Mouse (Mus musculus): ENCODE measurements around the gene Nol3. TPM values are rescaled to one million over a fixed set of nuclear protein-coding genes. Genes with fewer than 3 reads are reported as not detected.

The Nol3 gene
- polyA plus RNA-seq, 1 experiment from 2014 or later: 3.0 TPM

GRCm38 (mm10) chr8:105281821-105282220 is 5.9 kb downstream of the Nol3 start:
- DNase-seq (no peak), ATAC-seq (ENCODE audit: low FRiP score, low TSS enrichment) (no peak)
- H3K4me3 ChIP-seq (replicated peaks; ENCODE audit: low read depth, low read length): no peak overlapping the region
- H3K9me3 ChIP-seq (ENCODE audit: control insufficient read depth, low read length): no peaks in the 10 kb centered on the region
- H3K27me3 ChIP-seq (ENCODE audit: control insufficient read depth, insufficient read depth, low read length): peaks cover 31% of the 10 kb centered on the region
- H3K4me1 ChIP-seq (ENCODE audit: control insufficient read depth, insufficient read depth, low read length): peaks cover 22% of the 10 kb centered on the region
- no peak overlapping the region for H3K9ac ChIP-seq (replicated peaks; ENCODE audit: low read length)
- no peak overlapping the region for H3K27ac ChIP-seq (replicated peaks; ENCODE audit: low read depth, low read length)
- H3K36me3 ChIP-seq (ENCODE audit: control insufficient read depth, insufficient read depth, low read length): peaks cover 53% of the 10 kb centered on the region
- no peak overlapping the region for H3K4me2 ChIP-seq (ENCODE audit: low read length)
- 90% methylated on average over 12 of the region's 12 CpGs for WGBS

DNA sequence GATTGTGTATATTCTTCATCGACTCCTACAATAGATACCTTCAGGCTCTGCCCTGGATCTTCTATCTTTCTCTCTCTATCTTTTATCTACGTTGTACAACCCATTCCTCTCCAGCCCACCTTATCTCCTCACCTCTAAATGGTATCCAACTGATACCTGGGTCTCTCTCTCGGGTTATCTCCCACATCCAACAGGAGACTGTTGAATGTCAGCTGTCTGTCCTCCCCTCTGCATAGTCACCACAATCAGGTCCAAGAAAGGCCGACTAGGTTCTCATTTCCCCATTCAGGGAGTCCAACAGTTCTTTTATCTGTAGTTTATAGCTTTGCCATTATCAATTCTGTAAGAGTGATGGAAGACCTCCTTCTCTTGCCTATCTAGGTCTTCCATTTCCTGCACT is 6.3 kb downstream of the Nol3 start:
- H3K27me3 ChIP-seq (ENCODE audit: control insufficient read depth, insufficient read depth, low read length): peaks cover 27% of the 10 kb centered on the region
- no peak for DNase-seq
- H3K9ac ChIP-seq (replicated peaks; ENCODE audit: low read length): no peak overlapping the region
- no peaks in the 10 kb centered on the region for H3K9me3 ChIP-seq (ENCODE audit: control insufficient read depth, low read length)
- peaks cover 26% of the 10 kb centered on the region for H3K4me1 ChIP-seq (ENCODE audit: control insufficient read depth, insufficient read depth, low read length)
- WGBS: 91% methylated on average over 4 of the region's 4 CpGs
- ATAC-seq (ENCODE audit: low FRiP score, low TSS enrichment): no peak
- peaks cover 53% of the 10 kb centered on the region for H3K36me3 ChIP-seq (ENCODE audit: control insufficient read depth, insufficient read depth, low read length)
- no peak overlapping the region for H3K27ac ChIP-seq (replicated peaks; ENCODE audit: low read depth, low read length)
- H3K4me3 ChIP-seq (replicated peaks; ENCODE audit: low read depth, low read length): no peak overlapping the region
- no peak overlapping the region for H3K4me2 ChIP-seq (ENCODE audit: low read length)

- no peaks in the 10 kb centered on the region for H3K9me3 ChIP-seq (ENCODE audit: control insufficient read depth, low read length)
- no peak for ATAC-seq (ENCODE audit: low FRiP score, low TSS enrichment)
- WGBS: 24% methylated on average over 23 of the region's 23 CpGs
- no peak overlapping the region for H3K4me3 ChIP-seq (replicated peaks; ENCODE audit: low read depth, low read length)
- H3K4me2 ChIP-seq (ENCODE audit: low read length): no peak overlapping the region
- no peak overlapping the region for H3K9ac ChIP-seq (replicated peaks; ENCODE audit: low read length)
- H3K4me1 ChIP-seq (ENCODE audit: control insufficient read depth, insufficient read depth, low read length): peaks cover 34% of the 10 kb centered on the region
- H3K27me3 ChIP-seq (ENCODE audit: control insufficient read depth, insufficient read depth, low read length): peaks cover 19% of the 10 kb centered on the region; the same call in 1 of the 2 replicates
- peaks cover 53% of the 10 kb centered on the region for H3K36me3 ChIP-seq (ENCODE audit: control insufficient read depth, insufficient read depth, low read length)
- no peak overlapping the region for H3K27ac ChIP-seq (replicated peaks; ENCODE audit: low read depth, low read length)
- DNase-seq: peak; percentile 44
Observed at GRCm38 (mm10) chr8:105283074-105283473, 7.1 kb downstream of the Nol3 start.

DNA sequence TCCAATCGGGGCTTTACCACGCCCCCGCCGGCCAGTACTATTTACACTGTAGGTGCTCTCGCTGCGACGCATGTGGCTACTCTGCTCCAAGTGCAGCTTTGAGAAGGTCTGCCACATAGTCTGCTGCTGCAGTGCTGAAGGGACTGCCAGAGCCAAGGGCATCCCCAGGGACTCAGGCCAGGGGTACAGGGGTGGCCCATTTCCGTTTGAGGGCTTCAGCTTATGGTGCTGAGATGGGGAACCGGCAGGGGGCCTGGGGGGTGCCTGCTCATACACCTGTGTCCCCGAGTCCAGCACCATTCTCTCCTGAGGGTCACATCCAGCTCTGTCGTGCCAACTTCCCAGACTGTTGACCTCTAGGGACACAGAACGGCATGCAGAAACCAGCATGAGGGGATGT is 9.6 kb downstream of the Nol3 start:
- no peak overlapping the region for H3K9ac ChIP-seq (replicated peaks; ENCODE audit: low read length)
- no peaks in the 10 kb centered on the region for H3K9me3 ChIP-seq (ENCODE audit: control insufficient read depth, low read length)
- no peak overlapping the region for H3K27ac ChIP-seq (replicated peaks; ENCODE audit: low read depth, low read length)
- peaks cover 3% of the 10 kb centered on the region; the same call in 1 of the 2 replicates for H3K27me3 ChIP-seq (ENCODE audit: control insufficient read depth, insufficient read depth, low read length)
- no peak for ATAC-seq (ENCODE audit: low FRiP score, low TSS enrichment)
- H3K4me3 ChIP-seq (replicated peaks; ENCODE audit: low read depth, low read length): no peak overlapping the region
- peaks cover 44% of the 10 kb centered on the region for H3K36me3 ChIP-seq (ENCODE audit: control insufficient read depth, insufficient read depth, low read length)
- peak overlapping the region; percentile 17; the same call in 1 of the 2 replicates for H3K4me2 ChIP-seq (ENCODE audit: low read length)
- WGBS: 52% methylated on average over 12 of the region's 12 CpGs
- H3K4me1 ChIP-seq (ENCODE audit: control insufficient read depth, insufficient read depth, low read length): peaks cover 39% of the 10 kb centered on the region
- no peak for DNase-seq

DNA sequence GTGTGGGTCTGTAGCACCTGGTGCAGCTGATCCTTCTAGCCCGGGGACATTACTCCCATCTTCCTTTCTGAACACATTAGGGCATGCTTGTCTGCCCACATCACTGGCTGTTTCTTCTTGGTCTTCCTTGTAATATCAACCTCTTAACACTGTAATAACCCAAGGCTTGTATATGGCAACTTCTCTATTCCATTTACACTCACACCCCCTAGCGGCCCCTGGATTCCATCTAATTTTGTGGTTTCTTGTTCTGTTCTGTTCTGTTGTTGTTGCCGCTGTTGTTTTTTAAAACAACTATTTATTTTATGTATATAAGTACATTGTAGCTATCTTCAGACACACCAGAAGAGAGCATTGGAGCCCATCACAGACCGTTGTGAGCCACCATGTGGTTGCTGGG is 11.0 kb downstream of the Nol3 start:
- no peak for ATAC-seq (ENCODE audit: low FRiP score, low TSS enrichment)
- H3K4me2 ChIP-seq (ENCODE audit: low read length): peak overlapping the region; percentile 67
- 88% methylated on average over 4 of the region's 4 CpGs for WGBS
- H3K27ac ChIP-seq (replicated peaks; ENCODE audit: low read depth, low read length): no peak overlapping the region
- H3K9me3 ChIP-seq (ENCODE audit: control insufficient read depth, low read length): no peaks in the 10 kb centered on the region
- H3K36me3 ChIP-seq (ENCODE audit: control insufficient read depth, insufficient read depth, low read length): peaks cover 34% of the 10 kb centered on the region
- H3K4me3 ChIP-seq (replicated peaks; ENCODE audit: low read depth, low read length): no peak overlapping the region
- H3K4me1 ChIP-seq (ENCODE audit: control insufficient read depth, insufficient read depth, low read length): peaks cover 42% of the 10 kb centered on the region
- no peak for DNase-seq
- peaks cover 10% of the 10 kb centered on the region; the same call in 1 of the 2 replicates for H3K27me3 ChIP-seq (ENCODE audit: control insufficient read depth, insufficient read depth, low read length)
- peak overlapping the region; percentile 20; the same call in 1 of the 2 replicates for H3K9ac ChIP-seq (replicated peaks; ENCODE audit: low read length)

GRCm38 (mm10) chr8:105288231-105288630 is 12.3 kb downstream of the Nol3 start:
- peak overlapping the region; percentile 94 for H3K27ac ChIP-seq (replicated peaks; ENCODE audit: low read depth, low read length)
- peaks cover 20% of the 10 kb centered on the region for H3K36me3 ChIP-seq (ENCODE audit: control insufficient read depth, insufficient read depth, low read length)
- H3K27me3 ChIP-seq (ENCODE audit: control insufficient read depth, insufficient read depth, low read length): peaks cover 10% of the 10 kb centered on the region; the same call in 1 of the 2 replicates
- no peaks in the 10 kb centered on the region for H3K9me3 ChIP-seq (ENCODE audit: control insufficient read depth, low read length)
- ATAC-seq (ENCODE audit: low FRiP score, low TSS enrichment) (no peak), DNase-seq (no peak)
- H3K9ac ChIP-seq (replicated peaks; ENCODE audit: low read length): peak overlapping the region; percentile 66
- H3K4me3 ChIP-seq (replicated peaks; ENCODE audit: low read depth, low read length): peak overlapping the region; percentile 49
- H3K4me2 ChIP-seq (ENCODE audit: low read length): peak overlapping the region; percentile 67
- WGBS: 87% methylated on average over 5 of the region's 5 CpGs
- H3K4me1 ChIP-seq (ENCODE audit: control insufficient read depth, insufficient read depth, low read length): peaks cover 42% of the 10 kb centered on the region

- Histone ChIP-seq H3K27ac (replicated peaks; ENCODE audit: low read depth, low read length) (peak overlapping the region; percentile 94), H3K9me3 (ENCODE audit: control insufficient read depth, low read length) (no peaks in the 10 kb centered on the region), H3K4me2 (ENCODE audit: low read length) (peak overlapping the region; percentile 67), H3K4me1 (ENCODE audit: control insufficient read depth, insufficient read depth, low read length) (peaks cover 42% of the 10 kb centered on the region), H3K36me3 (ENCODE audit: control insufficient read depth, insufficient read depth, low read length) (peaks cover 14% of the 10 kb centered on the region), H3K27me3 (ENCODE audit: control insufficient read depth, insufficient read depth, low read length) (peaks cover 10% of the 10 kb centered on the region; the same call in 1 of the 2 replicates), H3K9ac (replicated peaks; ENCODE audit: low read length) (peak overlapping the region; percentile 66), H3K4me3 (replicated peaks; ENCODE audit: low read depth, low read length) (peak overlapping the region; percentile 49)
- WGBS: under 1% methylated on average over 53 of the region's 53 CpGs
- DNase-seq (peak; percentile 100), ATAC-seq (ENCODE audit: low FRiP score, low TSS enrichment) (peak; percentile 93)
Observed at GRCm38 (mm10) chr8:105288958-105289732, 13.2 kb downstream of the Nol3 start.

GRCm38 (mm10) chr8:105289805-105290460 is 14.0 kb downstream of the Nol3 start, which contains the start of gene 4931428F04Rik:
4931428F04Rik (minus strand) TSS chr8:105289864.
- Histone ChIP-seq H3K36me3 (ENCODE audit: control insufficient read depth, insufficient read depth, low read length) (peaks cover 8% of the 10 kb centered on the region), H3K27ac (replicated peaks; ENCODE audit: low read depth, low read length) (peak within 1 kb of the TSS; percentile 94), H3K27me3 (ENCODE audit: control insufficient read depth, insufficient read depth, low read length) (peaks cover 10% of the 10 kb centered on the region; the same call in 1 of the 2 replicates), H3K4me2 (ENCODE audit: low read length) (peak within 1 kb of the TSS; percentile 67), H3K9ac (replicated peaks; ENCODE audit: low read length) (peak within 1 kb of the TSS; percentile 66), H3K4me1 (ENCODE audit: control insufficient read depth, insufficient read depth, low read length) (peaks cover 42% of the 10 kb centered on the region), H3K4me3 (replicated peaks; ENCODE audit: low read depth, low read length) (peak within 1 kb of the TSS; percentile 49), H3K9me3 (ENCODE audit: control insufficient read depth, low read length) (no peaks in the 10 kb centered on the region)
- WGBS: 1% methylated on average over 43 of the region's 43 CpGs
- peak; percentile 76 for DNase-seq
- ATAC-seq (ENCODE audit: low FRiP score, low TSS enrichment): peak; percentile 43

All from midbrain, embryonic 14.5 days (tissue).